8 mouse cellular contexts compared by ENCODE assay signal in genomic region chr11:23255427-23256193, GRCm38 (mm10). TPM values are rescaled to one million over a fixed set of nuclear protein-coding genes. Genes with fewer than 3 reads are reported as not detected.
DNase-seq lines count a peak whose midpoint lies in the region; ATAC-seq lines count a peak whose summit lies in the region.

Xpo1 (plus strand) TSS chr11:23256041.

- WGBS in hindbrain, embryonic 16.5 days = under 1% methylated on average over 59 of the region's 60 CpGs
- WGBS in macrophage (ENCODE audit: missing documents) = 2% methylated on average over 47 of the region's 60 CpGs

- H3K79me2 ChIP-seq in macrophage (ENCODE audit: inconsistent target) = peaks cover 34% of the 10 kb centered on the region

- no peaks in the 10 kb centered on the region for H3K9me3 ChIP-seq in hindbrain, embryonic 16.5 days (ENCODE audit: control insufficient read depth, low read length)

- no peaks in the 10 kb centered on the region for H3K27me3 ChIP-seq in hindbrain, embryonic 16.5 days (replicated peaks; ENCODE audit: control insufficient read depth, insufficient read depth, low read length)

- H3K36me3 ChIP-seq in hindbrain, embryonic 16.5 days (ENCODE audit: control insufficient read depth, insufficient read depth, low read length) = no peaks in the 10 kb centered on the region
- no peaks in the 10 kb centered on the region for H3K36me3 ChIP-seq in macrophage (ENCODE audit: inconsistent target)

- H3K9ac ChIP-seq in hindbrain, embryonic 16.5 days (ENCODE audit: low read depth, low read length) = peak within 1 kb of the TSS; percentile 96

- H3K4me1 ChIP-seq in hindbrain, embryonic 16.5 days (ENCODE audit: control insufficient read depth, insufficient read depth, low read depth, low read length) = peaks cover 7% of the 10 kb centered on the region

- H3K4me3 ChIP-seq in hindbrain, embryonic 16.5 days (ENCODE audit: low read length) = peak within 1 kb of the TSS; percentile 97
- H3K4me3 ChIP-seq in macrophage (ENCODE audit: inconsistent target) = peak within 1 kb of the TSS; percentile 79

- peak within 1 kb of the TSS; percentile 86 for H3K4me2 ChIP-seq in hindbrain, embryonic 16.5 days (ENCODE audit: low read length)

- ATAC-seq in hindbrain, embryonic 16.5 days = peak; percentile 99

- peak; percentile 100 for DNase-seq in WW6 (ENCODE audit: low read depth, low spot score)
- DNase-seq in cerebellum, postnatal 4 days (ENCODE audit: low spot score in 2 of 2) = peak; percentile 100
- peak; percentile 100 for DNase-seq in gastrocnemius, adult 18-20 months (ENCODE audit: low spot score)
- peak; percentile 100 for DNase-seq in left cerebral cortex, adult 18-20 months (ENCODE audit: low spot score in 2 of 2)
- peak; percentile 100 for DNase-seq in right cerebral cortex, adult 18-20 months
- DNase-seq in urinary bladder, postnatal 10 days (ENCODE audit: low spot score) = peak; percentile 100

- H3K27ac ChIP-seq in hindbrain, embryonic 16.5 days (ENCODE audit: low read depth, low read length) = peak within 1 kb of the TSS; percentile 98
- peak within 1 kb of the TSS; percentile 87 for H3K27ac ChIP-seq in macrophage

RNA-seq across cellular contexts. Expression of gene Xpo1, which starts in this region (rescaled TPM):
- 10 to 100 TPM; 19.9 to 26.5 TPM for total RNA-seq in gastrocnemius, adult 18-20 months (2021)
- 52.6 and 63.5 TPM in 2 replicates for polyA plus RNA-seq in hindbrain, embryonic 16.5 days (2015; fragmentation: Nextera tagmentation; extraction: Ambion mirVana)
- total RNA-seq in left cerebral cortex, adult 18-20 months (2021) = 10 to 100 TPM; 60.9 to 65.2 TPM
- total RNA-seq in macrophage (2018; cell fraction: chromatin; rRNA removed) = 100 to 1,000 TPM in 25 of 26 experiments, 10 to 100 TPM in 1; 90.4 to 707 (median 326) TPM
- 100 to 1,000 TPM in 4 of 26 experiments, 10 to 100 TPM in 22; 38.3 to 104 (median 68.2) TPM for total RNA-seq in macrophage (2018; cell fraction: cytosol; rRNA removed)
- total RNA-seq in macrophage (2018; cell fraction: nucleus; rRNA removed) = 100 to 1,000 TPM in 21 of 26 experiments, 10 to 100 TPM in 5; 54.7 to 300 (median 152) TPM
- polyA plus RNA-seq in macrophage (2018) = 44.6 to 85.9 TPM (median 58.4 TPM) in 3 replicates

Comparison
In these comparisons a context has a peak if more than half of its experiments do, and no peak if none do; other contexts are left out.
1. Peak in every context shown above with its lines: DNase-seq, ATAC-seq, H3K4me3 ChIP-seq and H3K27ac ChIP-seq.